Mouse (Mus musculus) cerebellum, postnatal 25 days (tissue): ENCODE measurements around the gene Slc16a14.
A peak's percentile ranks its signal among the peaks of the same experiment; 100 is the strongest.

Experiments used
- DNase-seq, 2 experiments: peaks; one replicate each; pipeline ENCODE4 v3.0.0; 2021; ENCODE audit warnings: mixed read lengths in 2 of 2

Gene Slc16a14

DNA sequence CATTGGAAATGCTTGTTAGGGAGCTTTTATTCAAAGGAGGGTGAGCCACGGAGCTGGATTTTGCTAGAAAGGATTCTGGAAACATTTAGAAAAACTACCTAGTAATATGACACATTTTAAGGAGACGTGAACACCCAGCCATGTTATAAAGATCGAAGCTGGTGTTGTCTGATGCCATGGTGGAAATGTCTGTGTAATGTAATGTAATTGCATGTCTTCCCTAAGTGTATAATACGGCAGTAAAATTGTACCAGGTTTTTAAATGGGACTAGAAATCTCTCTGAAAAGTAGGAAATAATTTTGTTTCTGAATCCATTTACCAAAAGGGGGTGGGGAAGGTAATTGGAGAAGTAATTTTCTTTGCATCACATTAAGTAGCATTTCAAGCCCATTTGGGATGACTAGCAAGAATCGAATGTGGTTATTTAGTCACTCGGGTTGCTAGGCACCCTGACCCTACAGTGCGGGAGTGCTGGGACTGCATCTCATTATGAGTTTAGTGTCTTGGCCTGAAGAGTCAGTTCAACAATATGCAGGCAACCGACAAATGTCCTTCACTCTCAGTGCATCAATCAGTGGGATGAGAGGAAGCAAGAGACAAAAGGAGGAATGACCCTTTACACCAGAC lies 24.6 kb downstream of the Slc16a14 start:
- no peak for DNase-seq

DNA sequence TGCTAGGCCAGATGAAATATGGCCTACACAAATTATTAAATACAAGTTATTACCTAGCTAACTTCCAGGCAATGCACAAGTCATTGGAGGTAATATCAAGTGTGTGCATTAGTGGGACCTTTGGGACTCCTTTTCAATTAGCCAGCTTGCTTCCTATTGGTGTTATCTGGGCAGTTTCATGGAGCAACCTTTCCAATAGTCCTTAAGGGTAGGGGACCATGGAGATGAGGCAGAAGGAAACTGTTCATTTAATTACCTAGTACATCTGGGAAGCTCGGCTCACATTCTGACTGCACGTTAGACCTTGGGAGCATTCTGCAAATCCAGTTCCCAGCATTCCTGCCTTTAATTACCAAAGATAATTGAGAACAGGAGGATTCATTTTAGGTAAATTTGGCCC lies 30.5 kb downstream of the Slc16a14 start:
- DNase-seq, result no peak

DNA sequence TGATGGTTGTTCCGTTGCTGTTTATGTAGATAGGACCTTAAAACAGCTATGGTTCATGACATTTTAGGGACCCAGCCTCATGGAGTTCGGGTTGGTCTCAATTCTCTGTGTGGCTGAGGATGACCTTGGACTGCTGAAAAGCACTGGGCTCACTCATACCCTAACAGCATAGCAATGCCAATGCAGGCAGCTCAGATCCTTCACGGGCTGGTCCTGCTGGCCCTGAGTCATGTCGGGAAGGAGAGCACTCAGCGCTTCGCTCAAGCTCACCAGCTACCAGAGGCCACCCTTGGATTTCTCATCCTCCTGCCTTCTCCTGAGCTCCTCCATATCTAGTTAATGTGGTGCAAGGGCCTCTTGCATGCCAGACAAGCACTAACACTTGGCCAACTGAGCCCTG lies 35.8 kb downstream of the Slc16a14 start:
- no peak for DNase-seq

DNA sequence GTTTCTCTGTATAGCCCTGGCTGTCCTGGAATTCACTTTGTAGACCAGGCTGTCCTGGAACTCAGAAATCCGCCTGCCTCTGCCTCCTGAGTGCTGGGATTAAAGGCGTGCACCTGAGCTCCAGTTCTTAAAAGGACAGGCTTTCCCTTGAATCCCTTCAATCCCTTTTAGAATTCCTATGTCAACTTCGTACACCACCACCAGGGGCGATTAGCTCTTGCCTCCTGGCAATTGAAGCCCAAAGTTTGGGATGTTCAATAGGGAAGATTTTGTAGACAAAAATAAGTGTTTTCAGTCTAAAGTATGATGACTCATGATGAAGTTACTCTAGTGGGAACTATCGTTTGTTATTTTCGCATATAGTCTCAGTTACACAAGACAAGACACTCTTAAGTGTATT lies 37.6 kb downstream of the Slc16a14 start:
- DNase-seq, result no peak

DNA sequence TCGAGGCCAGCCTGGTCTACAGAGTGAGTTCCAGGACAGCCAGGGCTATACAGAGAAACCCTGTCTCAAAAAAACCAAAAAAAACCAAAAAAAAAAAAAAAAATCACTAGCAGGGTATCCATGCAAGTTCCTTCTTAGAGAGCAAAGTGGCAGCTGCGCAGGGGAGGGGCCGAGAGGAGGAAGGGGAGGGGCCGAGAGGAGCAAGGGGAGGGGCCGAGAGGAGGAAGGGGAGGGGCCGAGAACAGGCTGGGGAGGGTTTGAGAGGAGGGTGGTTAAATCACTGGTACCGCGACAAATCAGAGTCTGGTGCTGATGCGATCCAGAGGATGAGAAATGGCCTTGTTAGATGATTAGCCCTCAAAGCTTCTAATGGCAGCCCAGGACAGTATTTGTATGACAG lies 43.2 kb downstream of the Slc16a14 start:
- DNase-seq, result no peak

DNA sequence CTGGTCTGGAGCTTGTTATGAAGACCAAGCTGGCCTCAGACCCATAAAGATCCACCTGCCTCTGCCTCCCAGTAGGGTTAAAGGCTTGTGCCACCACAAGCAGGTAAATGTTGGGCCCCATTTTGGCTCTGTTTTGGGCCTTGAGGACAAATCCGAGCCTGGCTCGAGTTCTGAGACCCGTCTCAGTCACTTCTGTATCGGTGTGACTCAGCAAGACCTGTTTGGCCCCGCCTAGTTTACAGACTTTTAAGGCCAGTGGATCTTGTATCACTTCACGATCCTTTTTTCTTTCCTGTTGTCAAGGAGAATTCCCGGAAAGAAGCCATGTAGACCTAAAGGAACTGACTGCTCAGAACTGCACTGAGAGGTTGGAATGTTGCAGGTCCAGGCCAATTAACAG lies 44.4 kb downstream of the Slc16a14 start:
- no peak for DNase-seq

DNA sequence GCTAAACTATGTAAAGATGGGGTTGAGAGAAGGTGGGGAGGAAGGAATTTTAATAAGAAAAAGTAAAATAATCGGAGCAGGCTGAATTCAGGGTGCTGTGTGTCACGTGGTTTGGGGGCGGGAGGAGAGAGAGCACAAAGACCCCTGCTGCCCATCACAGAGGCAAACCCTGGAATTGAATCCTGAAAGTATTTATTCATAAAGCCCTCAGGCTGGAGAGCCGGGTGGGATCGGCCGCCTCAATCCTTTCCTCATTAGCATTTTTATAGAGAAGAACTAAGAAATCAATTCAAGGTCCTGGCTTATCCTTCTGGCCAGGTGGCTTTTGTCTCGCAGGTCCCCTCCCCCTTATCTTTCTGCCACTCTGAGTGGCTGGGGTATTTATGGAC lies 44.9 kb downstream of the Slc16a14 start:
- no peak for DNase-seq

DNA sequence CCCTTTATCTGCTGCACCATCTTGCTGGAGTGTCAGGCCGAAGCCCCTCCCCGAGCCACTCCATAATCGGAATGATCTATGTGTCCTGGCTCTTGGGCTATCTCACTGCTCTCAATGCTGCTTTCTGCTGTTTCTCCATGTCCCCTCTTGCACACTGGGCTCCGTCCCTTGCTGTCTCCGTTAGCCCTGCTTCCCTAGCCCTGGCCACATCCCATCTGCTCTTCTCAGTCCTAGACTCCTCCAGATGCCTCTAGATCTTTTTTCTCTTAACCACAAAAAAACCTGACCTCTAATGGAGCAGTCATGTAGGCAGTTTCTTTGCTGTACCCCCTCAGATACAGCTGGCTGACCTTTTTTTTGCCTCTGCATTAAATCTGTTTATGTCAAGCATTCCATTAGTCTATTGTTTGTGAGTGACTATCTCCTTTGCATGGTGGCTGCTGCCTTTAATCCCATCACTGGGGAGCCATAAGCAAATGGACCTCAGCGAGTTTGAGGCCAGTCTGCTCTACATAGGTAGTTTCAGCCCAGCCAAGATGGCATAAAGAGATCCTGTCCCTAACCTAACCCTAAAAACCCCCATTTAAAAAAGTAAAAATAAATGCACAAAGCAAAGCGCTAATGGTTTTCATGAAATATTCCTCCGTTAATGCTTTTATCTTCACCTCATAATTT lies 45.5 kb downstream of the Slc16a14 start:
- no peak for DNase-seq

DNA sequence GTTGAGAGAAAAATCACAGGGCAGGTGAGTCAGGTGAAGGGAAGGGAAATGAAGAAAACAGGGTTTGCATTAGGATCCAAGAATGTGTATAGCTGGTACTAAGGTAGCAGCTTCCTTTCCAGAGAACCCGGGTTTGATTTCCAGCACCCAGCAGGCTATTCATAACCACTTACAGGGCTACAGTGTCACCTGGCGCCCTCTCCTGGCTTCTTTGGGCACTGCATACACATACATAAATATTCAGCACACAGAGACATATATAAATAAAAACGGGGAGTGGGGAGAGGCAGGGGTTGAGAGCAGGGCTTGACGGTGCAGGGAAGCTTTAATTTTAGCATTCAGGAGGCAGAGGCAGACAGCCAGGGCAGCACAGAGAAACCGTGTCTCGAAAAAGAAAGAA lies 49.0 kb downstream of the Slc16a14 start:
- no peak for DNase-seq

DNA sequence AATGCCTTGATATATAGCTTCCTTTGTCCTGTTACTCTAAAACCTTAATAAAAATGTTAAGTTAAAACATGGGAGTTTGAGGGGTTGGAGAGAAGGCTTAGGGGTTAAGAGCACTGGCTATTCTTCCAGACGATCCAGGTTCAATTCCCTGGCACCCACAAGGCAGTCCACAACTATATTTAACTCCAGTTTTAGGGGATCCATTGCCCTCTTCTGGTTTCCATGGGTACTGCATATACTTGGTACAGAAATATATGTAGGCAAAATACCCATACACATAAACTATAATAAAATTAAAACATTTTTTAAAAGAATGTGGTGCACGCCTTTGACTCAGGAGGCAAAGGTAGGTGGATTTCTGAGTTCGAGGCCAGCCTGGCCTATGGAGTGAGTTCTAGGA lies 49.8 kb downstream of the Slc16a14 start:
- DNase-seq, result peak in 1 of 2 experiments; percentile 9

DNA sequence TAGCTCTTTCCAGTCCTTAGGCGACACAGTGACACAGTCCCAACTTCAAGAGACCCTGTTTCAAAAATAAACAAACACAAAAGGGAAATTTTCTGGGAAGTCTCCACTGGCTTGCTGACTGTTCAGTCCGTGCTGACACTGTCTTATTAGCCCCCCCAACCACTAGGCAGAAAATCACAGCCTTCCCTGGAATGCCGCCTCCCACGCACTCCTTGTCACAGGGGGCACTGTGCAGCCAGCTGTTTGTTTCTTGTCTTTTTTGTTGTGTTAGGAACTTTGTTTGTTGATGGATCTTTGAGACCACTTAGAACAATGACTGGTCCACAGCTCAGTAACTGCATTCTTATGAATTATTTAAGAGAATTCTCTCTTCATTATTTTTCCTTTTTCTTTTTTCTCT lies 51.0 kb downstream of the Slc16a14 start:
- DNase-seq, result no peak

DNA sequence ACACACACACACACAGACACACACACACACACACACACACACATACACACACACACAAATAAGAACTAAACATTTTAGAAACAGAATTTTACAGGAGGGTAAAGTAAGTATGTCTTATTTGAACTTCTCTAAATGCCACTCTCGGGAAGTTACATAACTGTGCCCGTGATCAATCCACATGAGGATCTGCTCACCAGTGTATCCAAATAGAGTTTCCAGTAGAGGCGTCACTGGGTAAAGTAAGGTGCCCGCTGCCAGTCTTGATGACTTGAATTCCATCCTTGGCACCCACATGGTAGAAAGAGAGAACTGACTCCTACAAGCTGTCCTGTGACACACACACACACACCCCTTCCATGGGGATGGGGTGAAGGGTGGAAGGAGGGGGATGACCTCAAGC lies 52.0 kb downstream of the Slc16a14 start:
- no peak for DNase-seq

DNA sequence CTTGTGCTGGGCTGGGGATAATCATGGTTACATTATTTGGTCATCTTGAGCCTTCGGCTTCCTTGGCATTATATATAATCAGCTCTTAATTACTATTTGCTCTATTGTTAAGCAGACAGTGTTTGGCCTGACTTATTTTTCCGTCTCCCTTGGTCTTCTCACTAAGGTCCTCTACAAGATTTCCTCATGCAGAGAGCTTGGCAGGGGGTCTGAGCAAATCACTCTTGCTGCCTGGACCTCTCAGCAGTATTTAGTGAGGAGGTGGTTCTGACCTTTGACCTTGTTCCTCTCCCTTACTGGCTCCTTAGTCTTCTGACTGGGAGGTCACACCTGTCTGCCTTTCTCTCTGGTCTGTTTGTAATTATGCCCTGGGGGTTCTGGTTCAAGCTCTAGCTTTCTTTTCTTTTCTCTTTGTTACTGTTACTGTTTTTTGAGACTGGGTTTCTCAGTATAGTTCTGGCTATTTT lies 52.8 kb downstream of the Slc16a14 start:
- DNase-seq, result no peak

DNA sequence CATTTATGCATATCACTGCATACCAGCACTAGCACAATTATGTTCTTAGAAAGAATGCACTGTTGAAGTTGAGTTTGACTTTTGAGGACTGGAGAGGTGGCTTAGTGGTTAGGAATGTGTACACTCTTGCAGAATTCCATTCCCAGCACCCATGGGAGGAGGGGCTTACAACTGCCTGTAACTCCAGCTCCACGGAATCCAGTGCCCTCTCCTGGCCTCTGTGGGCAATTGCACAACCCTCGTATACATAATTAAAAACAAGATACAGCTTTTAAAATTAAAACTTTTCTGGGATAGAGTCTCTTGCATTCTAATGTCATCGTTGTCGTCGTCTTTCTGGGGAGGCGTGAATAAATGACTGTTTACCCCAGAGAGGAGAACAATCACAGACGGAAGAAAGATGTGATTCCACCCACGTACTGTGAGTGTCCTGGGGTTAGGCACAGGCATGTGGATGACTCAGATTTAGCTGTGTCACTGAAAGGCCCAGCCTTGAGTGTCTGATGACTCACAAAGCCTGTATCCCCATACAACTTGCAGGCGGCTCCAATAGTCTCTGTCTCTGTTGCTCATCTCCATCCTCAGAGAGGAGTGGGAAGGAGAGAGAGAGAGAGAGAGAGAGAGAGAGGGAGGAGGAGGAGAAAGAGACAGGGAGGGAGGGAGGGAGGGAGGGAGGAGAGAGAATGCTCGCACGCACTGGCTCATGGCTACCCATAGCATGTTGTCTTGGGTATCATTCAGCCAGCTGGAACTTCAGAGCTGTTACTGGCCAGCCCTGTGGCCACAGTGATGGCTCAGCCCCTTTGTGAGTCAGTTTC lies 53.5 kb downstream of the Slc16a14 start:
- no peak for DNase-seq

DNA sequence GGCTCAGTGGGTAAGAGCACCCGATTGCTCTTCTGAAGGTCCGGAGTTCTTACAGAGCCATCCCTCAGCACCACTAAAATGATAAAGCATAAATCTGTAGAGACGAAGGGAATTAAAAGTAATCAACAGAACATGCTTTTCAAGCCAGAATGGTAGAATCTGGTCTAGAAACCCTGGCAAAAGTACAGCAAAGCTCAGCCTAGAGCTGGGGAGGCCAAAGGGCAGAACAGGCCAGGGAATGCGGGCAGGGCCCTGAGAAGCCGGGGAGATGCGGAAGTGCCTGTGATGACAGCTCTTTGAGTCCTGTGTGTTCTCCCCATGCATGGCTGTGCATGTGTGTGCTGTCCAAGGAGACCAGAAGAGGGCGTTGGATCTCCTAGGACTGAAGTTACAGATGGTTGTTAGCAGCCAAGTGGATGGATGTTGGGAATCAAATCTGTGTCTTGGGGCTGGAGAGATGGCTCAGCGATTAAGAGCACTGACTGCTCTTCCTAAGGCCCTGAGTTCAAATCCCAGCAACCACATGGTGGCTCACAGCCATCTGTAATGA lies 55.3 kb downstream of the Slc16a14 start:
- DNase-seq, result no peak

DNA sequence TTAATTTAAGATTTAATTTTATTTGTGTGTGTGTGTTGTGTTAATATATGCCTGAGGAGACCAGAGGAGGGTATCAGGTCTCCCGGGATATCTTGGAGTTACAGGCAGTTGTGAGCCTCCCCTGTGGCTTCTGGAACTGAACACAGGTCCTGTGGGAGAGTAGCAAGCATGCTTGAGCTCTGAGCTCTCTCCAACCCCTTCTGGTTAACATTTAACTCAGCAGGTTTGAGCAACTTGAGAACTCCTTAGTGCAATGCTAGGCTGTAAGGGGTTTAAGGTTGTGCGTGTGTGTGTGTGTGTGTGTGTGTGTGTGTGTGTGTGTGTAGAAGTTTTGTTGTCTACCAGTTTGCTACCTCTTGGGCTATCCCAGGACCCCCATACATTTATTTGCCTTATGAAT lies 57.3 kb downstream of the Slc16a14 start:
- no peak for DNase-seq

DNA sequence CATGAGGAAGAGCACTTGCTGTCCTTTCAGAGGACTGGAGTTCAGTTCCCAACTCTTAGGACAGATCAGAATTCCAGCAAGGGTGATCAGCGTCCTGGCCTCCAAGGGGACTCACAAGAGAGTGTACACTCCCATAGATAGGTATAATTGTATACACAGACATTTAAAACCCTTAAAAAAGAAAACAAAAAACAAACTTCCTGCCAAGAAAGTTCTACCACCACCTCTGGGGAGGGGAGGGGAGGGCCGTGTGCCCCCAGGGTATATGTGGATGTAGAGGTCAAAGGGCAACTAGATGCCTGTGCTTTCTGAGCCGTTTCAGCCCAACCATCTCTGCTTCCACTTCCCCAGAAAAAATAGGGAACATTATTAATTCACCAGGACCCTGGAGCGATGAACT lies 62.0 kb downstream of the Slc16a14 start:
- DNase-seq, result no peak

DNA sequence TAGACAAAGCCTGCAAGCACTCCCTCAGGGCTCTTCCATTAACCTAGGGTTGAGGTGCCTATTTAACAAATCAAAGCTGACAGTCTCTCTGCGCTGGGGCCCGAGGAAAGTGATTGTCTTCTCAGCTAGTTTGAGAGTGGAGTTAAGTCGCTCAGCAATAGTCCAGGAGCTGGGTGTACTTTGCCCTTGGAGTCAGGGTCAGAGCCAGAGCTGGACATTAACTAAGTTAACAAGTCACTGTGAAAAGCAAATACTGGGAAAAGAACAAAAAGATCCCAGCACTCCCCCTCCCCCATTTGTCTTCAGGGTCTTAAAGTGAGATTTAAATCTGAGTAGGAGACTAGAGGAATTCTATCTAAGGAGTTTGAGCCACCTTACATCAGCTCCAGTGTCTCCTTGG lies 62.8 kb downstream of the Slc16a14 start:
- DNase-seq, result no peak

DNA sequence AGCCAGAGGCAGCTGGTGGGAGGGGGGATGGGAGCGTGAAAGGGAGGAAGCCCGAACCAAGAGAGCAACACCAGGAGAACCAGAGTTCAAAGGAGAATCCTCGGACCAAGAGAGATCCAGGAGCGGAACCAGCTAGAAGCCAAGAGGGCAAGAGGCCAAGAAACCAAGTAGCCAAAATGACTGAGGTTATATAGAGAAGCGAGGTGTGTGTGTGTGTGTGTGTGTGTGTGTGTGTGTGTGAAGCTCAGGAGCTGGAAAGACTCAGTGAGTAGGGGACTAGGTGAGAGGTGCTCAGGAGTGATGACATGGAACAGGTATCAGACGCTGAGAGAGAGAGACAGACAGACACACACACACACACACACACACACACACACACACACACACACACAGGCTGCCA lies 63.8 kb downstream of the Slc16a14 start:
- DNase-seq, result no peak

DNA sequence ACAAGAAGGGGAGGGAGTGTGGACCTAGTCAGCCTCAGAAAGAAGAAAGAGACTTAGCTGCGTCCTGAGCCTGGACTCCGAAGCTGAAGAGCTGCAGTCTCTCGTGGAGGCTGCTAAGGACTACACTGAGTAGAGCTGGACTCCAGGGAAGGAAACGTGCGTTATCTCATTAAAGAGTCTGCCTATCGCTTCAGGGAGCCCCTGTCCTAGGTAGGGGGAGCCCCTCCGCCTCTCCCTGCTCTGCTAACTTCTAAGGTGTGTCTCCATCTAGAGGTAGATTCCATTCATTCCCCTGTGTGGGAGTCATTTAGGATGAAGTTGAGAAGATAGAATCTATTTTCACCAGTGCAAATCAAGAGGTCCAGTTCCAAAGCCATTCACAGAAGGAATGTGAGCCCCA lies 65.4 kb downstream of the Slc16a14 start:
- no peak for DNase-seq

DNA sequence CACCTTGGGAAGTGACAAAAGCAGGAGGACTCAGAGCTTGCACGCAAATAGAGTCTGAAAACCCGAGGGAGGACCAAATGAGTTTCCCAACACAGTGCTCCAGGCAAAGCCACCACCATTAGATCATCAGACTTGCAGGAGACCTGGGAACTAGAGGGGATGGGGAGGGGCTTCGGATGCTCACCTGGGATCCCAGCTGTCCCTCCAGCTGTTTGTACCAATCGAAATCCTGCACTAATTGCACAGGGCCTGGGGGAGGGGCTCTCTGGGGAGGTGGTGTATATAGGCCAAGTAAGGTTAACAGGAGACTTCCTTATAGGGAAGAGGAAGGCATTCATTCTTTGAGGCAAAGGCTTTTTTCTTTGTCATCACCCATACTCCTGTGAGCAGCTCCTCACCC lies 66.1 kb downstream of the Slc16a14 start:
- DNase-seq, result no peak

DNA sequence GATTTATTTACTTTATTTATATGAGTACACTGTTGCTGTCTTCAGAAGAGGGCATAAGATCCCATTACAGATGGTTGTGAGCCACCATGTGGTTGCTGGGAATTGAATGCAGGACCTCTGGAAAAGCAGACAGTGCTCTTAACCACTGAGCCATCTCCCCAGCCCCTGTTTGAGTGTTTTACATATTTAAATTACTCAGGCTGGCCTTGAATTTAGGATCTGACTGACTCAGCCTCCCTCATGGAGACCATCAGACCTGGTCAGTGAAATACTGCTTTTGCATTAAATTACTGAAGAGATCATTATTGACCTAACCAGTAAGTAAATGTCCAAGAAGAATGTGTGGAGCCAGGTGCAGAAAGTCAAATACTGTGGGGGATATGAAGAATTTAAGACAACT lies 66.6 kb downstream of the Slc16a14 start:
- no peak for DNase-seq

DNA sequence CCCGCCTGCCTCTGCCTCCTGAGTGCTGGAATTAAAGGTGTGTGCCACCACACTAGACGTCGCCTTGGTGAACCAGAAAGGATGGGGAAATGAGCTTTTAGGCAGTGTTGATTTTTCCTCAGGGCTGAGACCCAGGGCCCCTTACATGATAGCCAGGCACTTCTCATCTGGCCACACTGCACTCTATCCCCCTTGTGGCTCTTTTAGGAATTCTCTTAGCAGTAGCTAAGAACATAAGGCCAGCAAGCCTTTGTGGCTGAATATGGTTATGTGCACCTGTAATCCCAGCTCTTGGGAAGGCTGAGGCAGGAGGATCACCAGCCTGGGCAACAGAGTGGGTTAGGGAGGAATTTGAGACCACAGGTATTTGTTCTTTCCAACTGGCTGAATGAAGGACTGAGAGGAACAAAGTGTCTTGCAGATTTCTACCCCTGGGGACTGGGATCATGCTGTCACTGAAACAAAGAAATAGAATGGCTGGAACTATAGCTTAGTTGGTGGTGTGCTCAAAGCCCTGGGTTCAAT lies 68.2 kb downstream of the Slc16a14 start:
- no peak for DNase-seq

DNA sequence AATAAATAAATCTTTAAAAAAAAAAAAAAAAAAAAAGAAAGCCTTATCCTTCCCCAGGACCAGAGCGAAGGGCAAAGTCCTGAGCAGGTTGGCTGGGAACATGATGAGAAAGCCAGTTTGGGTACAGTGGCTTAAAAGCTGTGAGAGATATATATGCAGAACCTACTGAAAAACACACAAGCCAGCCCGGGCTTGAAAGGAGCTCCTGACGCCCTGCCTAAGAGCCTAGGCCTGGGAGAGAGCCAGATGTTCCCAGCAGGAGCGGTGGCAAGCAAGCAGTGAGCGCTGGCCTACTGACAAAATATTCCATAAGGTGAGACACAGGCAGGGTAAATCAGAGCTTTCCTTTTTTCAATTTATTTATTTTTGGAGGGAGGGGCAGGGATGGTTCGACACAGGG lies 68.7 kb downstream of the Slc16a14 start:
- peak in 1 of 2 experiments; percentile 12 for DNase-seq
